Mouse (Mus musculus): ENCODE measurements around the gene Ncbp1. TPM values are rescaled to one million over a fixed set of nuclear protein-coding genes. Genes with fewer than 3 reads are reported as not detected.

Gene Ncbp1
- total RNA-seq (2021): 10 to 100 TPM; 26.8 to 31.6 TPM
- long read RNA-seq, experiment 1, transcript Ncbp1-201 (23 exons, 3,010 nt): major isoform, 12 of 16 reads
- long read RNA-seq, experiment 1, partial matches to known transcripts: 3 of 16 reads
- long read RNA-seq, experiment 1, other reads (novel, unspliced or antisense): 1 of 16 reads
- long read RNA-seq, experiment 2, transcript Ncbp1-201 (23 exons, 3,010 nt): major isoform, 19 of 25 reads
- long read RNA-seq, experiment 2, partial matches to known transcripts: 4 of 25 reads
- long read RNA-seq, experiment 2, other reads (novel, unspliced or antisense): 2 of 25 reads

DNA sequence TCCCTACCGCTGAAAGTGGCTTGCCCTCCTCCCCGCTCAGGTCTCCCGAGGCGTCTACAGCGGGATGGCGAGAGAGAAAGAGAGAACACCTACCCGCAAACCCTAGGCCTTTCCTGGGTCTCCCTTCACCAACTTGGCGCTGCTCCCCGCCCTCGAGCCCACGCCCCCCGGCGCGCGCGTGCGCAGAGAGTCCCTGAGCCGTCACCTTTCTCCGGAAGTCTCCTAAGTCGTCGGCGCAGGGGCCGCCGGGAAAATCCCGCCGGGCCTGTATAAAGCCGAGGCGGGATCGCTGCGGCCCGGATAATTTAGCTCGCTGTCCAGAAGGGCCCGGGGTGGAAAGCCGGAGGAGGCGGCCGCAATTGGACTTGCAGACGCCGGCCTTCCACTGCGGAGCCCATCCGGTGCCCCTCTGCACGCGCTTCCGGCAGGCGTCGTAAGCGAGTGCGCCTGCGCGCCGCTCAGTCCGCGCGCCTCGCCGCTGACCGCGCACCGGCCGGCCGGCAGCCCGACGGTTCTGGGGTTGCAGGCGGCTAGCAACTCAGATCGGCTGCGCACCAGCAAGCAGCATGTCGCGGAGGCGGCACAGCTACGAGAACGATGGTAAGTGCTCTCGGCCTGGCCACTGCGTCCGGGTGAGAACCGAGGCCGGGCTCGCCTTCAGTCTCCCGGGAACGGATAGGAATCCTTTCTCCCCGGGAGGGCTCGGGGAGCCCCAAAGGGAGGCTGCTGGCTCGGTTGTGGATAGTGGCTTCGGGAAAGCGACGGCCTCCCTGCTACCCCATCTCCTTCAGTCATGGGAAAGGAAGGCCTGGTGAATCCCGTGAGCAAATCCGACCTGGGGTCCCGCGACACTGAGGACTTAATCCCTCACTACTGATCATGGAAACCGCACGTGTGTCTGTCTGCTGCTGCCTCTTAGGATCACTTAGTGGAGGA lies at the start of gene Ncbp1, which contains the start of gene Tstd2:
Gene Ncbp1, plus strand, starts transcription at position 327 of the 936 bp plus-strand sequence.
Gene Tstd2, minus strand, starts transcription at position 408 of the 936 bp plus-strand sequence.
- DNase-seq (ENCODE audit: low spot score in 2 of 2): peak; percentile 85 to 93

DNA sequence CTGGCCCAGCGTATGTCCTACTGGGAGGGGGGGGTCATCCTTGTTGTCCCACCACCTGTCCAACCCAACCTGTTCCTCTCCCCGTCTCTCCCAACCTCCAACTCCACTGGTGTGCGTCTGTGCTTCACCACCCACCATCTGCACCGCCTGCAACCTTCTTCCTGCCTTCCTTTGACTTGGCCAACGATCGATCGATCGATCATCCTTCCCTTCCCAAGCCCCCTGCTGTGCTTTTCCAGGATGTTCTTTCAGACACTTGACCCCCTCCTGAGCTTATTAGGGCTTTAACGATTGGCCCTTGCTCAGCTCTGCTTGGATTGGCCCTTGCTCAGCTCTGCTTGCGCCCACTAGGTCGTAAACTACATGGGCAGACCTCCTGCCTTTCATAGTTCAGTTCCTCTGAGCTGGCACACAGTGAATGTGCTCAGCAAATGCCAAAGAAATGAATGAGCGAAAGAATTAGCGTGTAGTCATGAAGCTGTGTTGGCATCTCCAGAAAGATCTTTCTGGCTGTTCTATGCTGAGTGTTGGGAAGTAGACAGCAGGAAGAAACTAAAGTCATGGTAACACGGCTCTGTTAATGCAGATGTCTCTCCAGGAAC lies 48.8 kb upstream of the Ncbp1 start:
- DNase-seq (ENCODE audit: low spot score in 2 of 2): no peak

DNA sequence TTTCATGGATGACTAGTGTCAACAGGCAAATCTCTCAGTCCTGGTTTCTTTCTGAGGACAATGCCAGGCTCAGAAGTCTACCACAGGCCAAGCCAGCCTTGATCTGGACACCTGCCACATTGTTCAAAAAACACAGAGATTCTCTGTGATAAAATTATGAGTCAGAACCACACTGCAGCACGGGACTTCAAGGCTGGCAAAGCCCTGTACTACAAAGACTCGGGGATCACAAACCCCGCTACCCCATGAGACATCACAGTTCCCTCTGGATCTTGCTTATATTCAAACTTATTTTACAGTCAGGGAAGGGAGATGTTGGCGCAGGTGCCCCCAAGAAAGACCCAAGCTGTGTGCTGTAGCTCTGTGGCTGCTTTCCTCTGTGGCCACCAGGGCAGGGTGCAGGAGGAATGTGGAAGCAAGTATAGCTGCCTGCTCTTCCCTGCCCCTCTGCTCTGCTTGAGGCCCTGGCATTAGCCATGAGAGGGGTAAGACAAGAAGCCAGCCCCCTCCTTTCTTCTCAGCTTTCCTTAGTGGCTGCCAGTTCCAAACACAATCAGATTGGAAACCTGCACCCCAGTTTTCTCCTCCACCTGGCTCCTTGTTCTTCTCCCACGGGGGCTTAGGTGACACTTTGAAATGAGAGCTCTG lies 45.9 kb upstream of the Ncbp1 start:
- no peak for DNase-seq (ENCODE audit: low spot score in 2 of 2)

DNA sequence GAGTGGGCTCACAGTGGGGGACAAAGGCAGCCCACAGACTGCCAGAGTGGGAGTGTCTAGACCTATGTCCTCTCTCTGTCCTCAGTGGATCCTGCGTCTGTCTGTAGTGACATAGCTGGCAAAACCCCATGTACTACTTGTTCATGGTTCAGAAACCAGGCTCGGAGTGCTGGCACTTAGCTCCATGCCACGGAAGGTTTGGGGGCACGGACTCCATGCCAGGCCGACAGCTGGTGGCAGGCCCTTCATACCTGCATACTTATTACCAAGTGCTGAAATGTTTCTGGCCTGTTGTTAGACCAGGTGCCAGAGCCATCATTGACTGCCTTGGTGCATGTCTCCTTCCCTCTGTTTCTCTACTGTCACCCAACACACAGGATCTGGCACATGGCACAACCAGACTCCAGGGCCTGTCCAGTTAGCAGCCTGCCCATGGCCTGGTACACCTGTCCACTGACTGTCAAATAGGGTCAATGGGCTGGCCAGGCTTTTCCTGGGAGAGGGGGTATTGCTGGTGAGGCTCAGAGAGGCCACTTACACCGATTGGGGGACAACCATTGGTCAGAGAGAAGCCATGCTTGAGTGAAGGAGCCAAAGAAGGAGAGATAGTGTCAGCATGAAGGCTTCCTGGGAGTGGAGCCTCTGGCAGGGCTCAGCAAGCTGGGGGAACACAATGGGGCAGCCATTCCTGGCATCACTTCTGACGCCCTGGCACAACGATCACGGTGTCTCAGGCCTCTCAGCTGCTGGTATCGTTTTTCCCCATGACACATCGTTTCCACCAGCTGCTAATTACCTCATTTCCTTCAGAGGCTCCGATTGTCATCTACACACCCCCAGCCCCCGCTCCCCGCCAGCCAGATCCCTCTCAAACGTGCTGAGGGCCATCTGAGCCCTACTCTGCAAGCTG lies 43.2 kb upstream of the Ncbp1 start:
- DNase-seq (ENCODE audit: low spot score in 2 of 2): peak in 1 of 2 experiments; percentile 58

DNA sequence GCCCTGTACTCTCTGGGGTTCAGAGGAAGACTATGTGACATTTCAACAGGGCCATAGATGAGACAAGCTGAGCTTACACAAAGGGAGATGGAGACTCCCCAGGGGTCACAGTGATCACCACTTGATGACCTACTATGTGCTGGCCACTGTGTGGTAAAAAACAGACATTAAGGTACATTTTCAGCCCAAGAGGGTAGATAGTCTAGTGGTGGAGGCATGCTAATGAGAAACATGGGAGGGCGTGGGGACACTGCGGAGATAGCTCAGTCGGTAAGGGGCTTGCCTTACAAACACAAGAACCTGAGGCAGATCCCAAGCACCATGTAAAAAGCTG lies 42.6 kb upstream of the Ncbp1 start:
- DNase-seq (ENCODE audit: low spot score in 2 of 2): no peak

DNA sequence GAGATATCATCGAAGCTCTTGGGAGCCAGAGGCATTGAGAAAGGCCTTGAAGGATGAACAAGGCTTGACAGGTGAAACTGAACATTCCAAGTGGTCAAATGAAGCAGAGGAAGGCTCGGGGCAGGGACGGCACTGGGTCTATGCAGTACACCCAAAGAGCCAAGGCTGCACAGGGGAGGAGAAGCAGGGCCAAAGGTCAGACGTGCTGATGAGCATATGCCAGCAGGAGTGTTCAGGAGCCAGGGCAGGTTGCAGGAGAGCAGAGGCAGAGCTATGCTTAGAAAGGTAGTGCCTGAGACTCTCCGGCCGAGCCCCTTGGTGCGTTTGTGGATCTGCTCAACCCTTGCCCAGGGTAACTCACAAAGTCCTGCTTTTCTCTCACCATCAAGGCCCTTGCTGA lies 41.9 kb upstream of the Ncbp1 start:
- DNase-seq (ENCODE audit: low spot score in 2 of 2): no peak

DNA sequence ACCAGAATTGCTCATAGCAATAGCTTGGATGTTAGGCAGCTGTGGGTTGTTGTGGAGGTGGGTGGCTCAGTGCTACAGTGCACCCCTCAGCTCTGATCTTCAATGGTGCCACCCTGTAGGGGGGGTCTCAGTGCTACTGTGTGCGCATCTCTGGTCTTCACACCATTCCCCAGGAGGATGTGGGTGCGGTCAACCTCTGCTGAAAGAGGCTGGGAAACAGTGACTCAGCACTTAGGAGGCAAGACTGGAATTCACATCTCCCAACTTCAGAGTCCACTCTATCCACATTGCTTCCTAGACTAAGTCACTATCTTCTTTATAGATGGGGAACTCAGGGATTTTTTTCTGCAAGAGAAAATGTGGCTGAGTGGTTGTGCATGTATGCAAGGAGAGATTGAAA lies 40.8 kb upstream of the Ncbp1 start:
- no peak for DNase-seq (ENCODE audit: low spot score in 2 of 2)

DNA sequence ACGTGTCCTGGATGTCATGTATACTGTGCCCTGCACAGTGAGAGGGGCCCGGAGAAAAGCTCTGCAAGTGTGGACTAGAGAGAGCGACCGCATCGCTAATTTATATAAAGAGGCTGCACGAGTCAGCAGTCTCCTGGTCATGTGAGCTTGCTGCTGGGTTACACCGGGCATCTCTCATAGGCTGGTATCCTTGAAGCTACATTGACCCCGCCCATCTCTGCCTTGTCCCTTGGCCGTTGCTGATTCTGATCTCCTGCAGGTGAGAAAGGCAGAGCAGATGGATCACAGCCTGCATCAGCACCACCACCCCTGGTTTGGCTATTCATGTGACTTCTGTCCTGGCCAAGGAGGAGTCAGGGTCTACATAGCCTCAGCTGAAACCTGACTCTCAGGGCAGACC lies 39.3 kb upstream of the Ncbp1 start:
- no peak for DNase-seq (ENCODE audit: low spot score in 2 of 2)

DNA sequence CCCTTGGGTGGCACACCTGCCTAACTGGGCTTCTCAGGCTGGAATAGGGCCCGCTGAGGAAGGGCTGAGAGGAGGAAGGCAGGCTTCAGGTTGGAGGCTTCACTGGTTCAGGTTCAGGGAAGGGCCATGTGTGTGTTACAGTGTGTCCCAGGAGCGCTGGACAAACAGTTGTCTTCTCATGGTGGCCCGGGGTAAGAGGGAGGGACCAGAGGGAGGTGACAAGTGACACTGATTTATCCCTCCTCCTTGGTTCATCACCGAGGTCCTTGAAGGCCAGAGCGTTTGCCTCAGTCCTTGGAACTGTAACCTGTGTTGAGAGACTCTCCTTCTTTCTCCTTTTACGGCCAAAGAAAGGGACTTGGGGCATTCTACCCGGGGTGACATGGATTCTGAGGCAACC lies 37.9 kb upstream of the Ncbp1 start:
- no peak for DNase-seq (ENCODE audit: low spot score in 2 of 2)

DNA sequence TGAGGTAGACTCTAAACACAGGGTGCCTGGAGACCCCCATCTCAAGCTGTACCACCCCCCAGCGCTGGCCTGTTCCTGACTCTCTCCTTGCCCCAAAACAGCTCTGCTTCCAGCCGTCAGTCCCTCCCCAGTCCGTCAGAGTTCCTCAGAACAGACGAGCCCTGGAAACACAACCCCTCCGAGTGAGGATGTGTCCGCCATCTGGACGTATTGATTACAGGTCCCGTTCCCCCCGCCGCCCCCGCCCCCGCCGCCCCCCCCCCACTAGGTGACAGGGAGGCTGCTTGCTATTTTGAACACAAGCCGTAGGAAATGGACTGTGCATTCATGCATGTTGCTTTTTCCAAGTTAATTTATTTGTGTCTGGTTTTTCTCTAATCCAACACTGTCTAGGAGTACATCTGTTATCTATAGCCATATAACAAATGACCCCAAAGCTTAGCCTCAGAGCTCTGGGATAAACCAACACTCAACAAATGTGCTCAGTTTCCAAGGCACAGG lies 37.2 kb upstream of the Ncbp1 start:
- no peak for DNase-seq (ENCODE audit: low spot score in 2 of 2)

DNA sequence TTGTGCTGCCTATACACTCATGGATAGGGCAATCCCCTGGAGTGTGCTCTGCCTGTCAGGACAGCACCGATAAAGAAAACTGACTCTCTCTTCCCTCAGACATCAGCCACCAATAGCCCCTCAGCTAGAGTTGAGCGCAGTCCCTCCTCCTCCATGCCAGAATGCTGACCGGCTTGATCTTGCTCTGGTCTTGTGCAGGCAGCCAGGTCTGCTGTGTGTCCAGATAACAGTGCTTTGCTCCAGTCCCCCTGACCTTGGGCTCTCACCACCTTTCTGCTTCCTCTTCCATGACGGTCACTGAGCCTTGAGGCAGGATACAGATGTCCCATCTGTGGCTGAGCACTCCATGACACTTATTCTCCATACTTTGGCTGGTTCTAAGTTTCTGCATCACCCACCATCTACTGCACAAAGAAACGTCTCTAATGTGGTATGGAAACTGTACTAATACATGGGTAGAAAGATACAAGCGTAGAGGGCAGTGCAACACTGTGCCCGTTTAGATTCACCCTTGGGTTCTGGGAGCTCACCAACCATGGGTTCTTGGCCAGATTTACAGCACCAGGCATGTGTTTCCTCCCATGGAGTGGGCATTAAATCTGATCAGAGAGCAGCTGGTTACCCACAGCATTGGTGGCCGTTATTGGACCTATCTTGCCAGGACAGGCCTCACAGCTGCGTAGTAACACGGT lies 36.2 kb upstream of the Ncbp1 start:
- no peak for DNase-seq (ENCODE audit: low spot score in 2 of 2)

DNA sequence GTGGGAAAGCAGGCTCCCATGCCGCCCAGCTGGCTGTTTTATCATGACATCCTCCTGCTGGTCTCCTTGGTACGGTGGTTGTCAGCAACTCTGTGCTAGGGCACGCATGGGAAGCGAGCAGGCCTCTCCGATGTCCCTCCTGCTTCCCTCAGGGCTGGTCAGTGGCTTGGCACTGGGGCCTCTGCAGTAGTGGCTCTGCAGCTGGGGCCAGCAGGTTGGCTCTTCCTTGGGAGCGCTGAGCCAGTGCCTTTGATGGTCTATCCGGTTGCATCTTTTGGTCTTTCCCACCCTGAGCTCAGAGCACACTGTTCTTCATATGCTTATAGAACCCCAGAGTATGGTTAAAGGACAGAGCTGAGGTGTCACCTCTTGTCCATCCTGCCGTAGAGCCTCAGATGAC lies 28.3 kb upstream of the Ncbp1 start:
- DNase-seq (ENCODE audit: low spot score in 2 of 2): no peak

DNA sequence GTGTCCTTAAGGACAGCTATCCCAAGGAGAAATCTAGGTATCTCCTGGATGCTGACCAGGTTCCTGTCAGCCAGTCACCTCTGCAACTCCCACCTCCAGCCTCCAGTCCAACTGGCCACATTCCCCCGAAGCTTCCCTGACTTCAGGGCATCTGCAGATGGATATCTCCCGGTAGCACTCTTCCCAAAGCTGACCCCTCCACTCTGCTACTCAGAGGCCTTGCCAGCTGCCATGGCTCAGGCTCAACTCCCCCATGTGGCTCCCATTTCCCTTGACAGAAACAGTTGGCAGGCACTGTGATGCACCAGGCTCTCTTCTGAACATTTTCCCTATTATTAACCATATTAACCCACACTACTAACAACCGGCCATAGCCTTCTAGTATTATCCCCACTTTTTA lies 27.1 kb upstream of the Ncbp1 start:
- no peak for DNase-seq (ENCODE audit: low spot score in 2 of 2)

DNA sequence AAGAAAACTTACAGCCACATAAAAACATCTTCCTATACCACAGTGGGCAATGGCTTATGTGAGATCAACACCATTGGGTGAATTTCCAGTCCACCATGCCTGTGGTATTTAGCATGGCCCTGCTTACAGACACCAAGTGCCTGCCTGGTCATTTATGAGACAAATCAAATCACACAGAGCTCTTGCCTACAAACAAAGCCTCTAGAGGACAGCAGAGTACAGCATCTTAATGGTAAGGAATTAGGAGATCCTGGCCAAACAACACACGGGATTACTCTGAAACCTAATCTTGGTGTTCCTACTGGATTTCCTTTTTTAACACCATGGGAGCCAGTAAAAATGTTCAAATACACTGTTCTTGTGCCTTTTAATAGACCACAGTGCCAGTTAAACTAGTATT lies 23.1 kb upstream of the Ncbp1 start:
- DNase-seq (ENCODE audit: low spot score in 2 of 2): no peak

DNA sequence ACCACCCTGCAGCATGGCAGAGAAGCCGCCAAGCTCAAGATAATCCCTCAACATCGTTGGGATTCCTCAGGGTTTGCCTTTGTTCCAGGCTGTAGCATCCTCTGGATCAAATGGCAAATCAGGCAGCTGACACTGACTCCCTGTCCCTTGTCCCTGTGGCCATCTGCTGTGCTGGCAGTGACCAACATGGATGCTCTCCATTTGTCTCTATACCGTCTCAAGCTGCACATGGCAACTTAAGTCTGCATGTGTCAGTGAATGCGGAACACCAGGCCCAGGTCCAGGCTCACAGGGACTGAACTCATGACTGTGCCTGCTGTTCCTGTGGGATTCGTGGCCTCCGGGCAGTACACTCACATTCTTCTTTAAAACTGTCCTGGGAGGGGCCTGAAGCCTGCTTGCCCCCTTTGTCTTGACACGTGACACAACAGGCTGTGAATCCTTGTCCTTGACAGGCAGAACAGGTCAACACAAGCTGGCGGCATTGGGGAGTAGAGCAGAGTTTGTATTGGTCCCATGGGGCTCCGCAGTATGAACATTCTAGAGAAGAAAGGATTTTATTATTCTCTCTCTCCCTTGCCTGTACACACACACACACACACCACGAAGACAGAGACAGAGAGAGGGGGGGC lies 21.8 kb upstream of the Ncbp1 start:
- peak in 1 of 2 experiments; percentile 39 for DNase-seq (ENCODE audit: low spot score in 2 of 2)

DNA sequence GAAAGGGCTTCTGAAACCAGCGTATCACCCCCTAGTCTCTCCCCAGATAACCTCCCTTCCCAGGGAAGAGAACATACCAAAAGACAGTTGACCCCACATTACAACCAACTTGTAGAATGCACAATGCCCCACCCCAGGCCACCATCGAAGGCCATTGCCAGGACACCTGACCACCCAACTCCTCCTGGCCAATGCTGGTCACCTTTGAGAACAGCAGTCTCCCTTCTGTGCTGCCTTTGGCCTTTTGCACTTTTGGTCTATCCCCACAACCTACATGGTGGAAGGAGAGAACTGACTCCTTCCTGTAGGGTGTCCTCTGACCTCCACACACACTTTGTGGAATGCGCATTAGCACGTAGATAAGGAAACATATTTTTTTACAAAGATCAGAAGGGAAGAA lies 20.9 kb upstream of the Ncbp1 start:
- no peak for DNase-seq (ENCODE audit: low spot score in 2 of 2)

DNA sequence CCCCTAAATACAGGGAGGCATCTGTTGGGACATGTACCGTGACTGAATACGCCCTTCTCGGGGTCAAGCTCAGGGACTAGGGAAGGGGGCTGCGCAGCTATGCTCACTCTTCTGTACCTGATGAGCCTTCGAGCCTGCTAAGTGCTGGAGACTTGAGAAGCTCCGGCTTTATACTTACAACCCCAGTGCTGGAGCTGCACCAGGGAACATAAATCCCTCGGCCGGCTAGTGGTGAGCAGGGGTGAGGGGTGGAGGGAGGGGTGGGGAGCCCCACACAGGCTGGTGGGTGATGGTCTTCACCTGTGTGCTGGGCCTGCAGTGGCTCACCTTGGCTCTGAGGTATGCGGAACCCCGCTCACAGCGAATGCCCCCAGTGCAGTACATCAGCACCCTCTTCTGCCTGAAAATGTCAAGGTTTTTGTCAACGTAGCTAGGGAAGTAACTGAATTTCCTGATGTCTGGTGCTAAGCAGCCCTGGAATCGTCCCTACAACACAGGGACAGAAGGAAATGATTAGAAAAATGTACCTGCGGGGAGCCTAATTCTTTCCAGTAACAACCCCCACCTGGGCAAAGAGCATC lies 18.8 kb upstream of the Ncbp1 start:
- no peak for DNase-seq (ENCODE audit: low spot score in 2 of 2)

DNA sequence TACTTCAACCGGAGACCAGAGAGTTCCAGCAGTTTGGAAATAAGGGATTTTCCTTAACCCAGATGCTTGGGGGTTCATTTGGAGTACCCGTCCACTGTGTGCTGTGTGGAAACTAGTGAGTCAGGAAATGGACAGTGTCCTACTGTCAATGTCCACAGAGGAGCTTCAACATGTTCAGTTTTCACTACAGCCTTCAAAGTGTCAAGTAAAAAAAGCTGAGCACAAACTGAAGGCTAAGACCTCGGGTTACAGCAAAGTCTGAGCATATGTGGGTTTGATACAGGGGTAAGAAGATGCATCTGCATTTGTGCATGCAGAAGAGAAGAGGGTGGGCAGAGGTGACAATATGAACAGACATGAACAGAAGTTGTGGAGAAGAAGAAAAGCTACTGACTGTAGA lies 17.6 kb upstream of the Ncbp1 start:
- DNase-seq (ENCODE audit: low spot score in 2 of 2): no peak

DNA sequence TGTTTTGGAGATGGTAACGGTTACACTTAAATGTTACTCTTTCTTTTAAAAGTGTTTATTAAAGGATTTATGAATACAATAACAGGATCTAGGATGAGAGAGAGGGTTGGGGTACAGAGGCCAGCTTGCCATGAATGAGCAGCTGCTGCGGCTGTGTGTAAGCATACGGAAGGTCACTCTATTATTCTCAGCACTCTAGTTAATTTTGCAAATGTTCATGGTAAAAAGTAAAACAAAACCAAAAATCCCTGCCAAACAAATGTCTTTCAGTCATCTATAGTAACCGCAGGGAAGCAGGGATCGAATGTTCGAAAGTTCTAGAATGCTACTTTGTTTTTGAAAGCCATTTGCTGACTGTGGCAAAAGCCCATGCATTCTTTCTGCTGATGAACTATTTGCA lies 15.1 kb upstream of the Ncbp1 start:
- DNase-seq (ENCODE audit: low spot score in 2 of 2): no peak
